Mouse (Mus musculus): ENCODE data around the gene Kirrel2. TPM values are rescaled to one million over a fixed set of nuclear protein-coding genes. Genes with fewer than 3 reads are reported as not detected.
A peak's percentile ranks its signal among the peaks of the same experiment; 100 is the strongest.
"Not testable (repeated sequence)": the region's sequence is repeated elsewhere in the genome, so short reads cannot be mapped to it uniquely, and the experiment has no call there.

Gene Kirrel2
- total RNA-seq (2021), result under 1 TPM; 0.26 to 0.56 TPM

GRCm38 (mm10) chr7:30457629-30458330 lies at the start of gene Kirrel2, which contains the start of gene Nphs1:
Gene Kirrel2, minus strand, starts transcription at chr7:30457690.
Gene Nphs1, plus strand, starts transcription at chr7:30458315.
- intact Hi-C loops (cut with DNase I), result no loop called here
- peak; percentile 85 for DNase-seq

- intact Hi-C loops (cut with DNase I); DNase-seq: not testable (repeated sequence)
These were observed 43.7 kb upstream of the Kirrel2 start for GRCm38 (mm10) chr7:30501159-30501558.

GRCm38 (mm10) chr7:30495506-30496042 lies 38.1 kb upstream of the Kirrel2 start:
- not testable (repeated sequence) for DNase-seq
- intact Hi-C loops (cut with DNase I), result loop anchor here (10.0 kb wide), 1 partner anchor 161 kb away; no protein-coding TSS in a partner anchor

GRCm38 (mm10) chr7:30493401-30493931 lies 36.0 kb upstream of the Kirrel2 start, which contains the start of gene Prodh2:
Gene Prodh2, plus strand, starts transcription at chr7:30493622.
- intact Hi-C loops (cut with DNase I), result loop anchor here (10.0 kb wide), 1 partner anchor 159 kb away; no protein-coding TSS in a partner anchor
- no peak for DNase-seq

GRCm38 (mm10) chr7:30492765-30493164 lies 35.3 kb upstream of the Kirrel2 start:
- peak; percentile 89 for DNase-seq
- intact Hi-C loops (cut with DNase I), result loop anchor here (10.0 kb wide), 1 partner anchor 158 kb away; no protein-coding TSS in a partner anchor

GRCm38 (mm10) chr7:30490957-30491307 lies 33.4 kb upstream of the Kirrel2 start:
- DNase-seq, result no peak
- intact Hi-C loops (cut with DNase I), result loop anchor here (10.0 kb wide), 1 partner anchor 156 kb away; no protein-coding TSS in a partner anchor

GRCm38 (mm10) chr7:30490251-30490956 lies 32.9 kb upstream of the Kirrel2 start:
- DNase-seq, result peak; percentile 57
- intact Hi-C loops (cut with DNase I), result loop anchor here (10.0 kb wide), 1 partner anchor 156 kb away; no protein-coding TSS in a partner anchor

GRCm38 (mm10) chr7:30484250-30484649 lies 26.8 kb upstream of the Kirrel2 start:
- intact Hi-C loops (cut with DNase I), result no loop called here
- no peak for DNase-seq

GRCm38 (mm10) chr7:30477415-30478381 lies 20.2 kb upstream of the Kirrel2 start:
- intact Hi-C loops (cut with DNase I), result loop anchor here (5.0 kb wide), 1 partner anchor 35 kb away; no protein-coding TSS in a partner anchor
- peak; percentile 47 for DNase-seq

- intact Hi-C loops (cut with DNase I), result loop anchor here (5.0 kb wide), 1 partner anchor 34 kb away; no protein-coding TSS in a partner anchor
- DNase-seq, result not testable (repeated sequence)
These were observed 18.6 kb upstream of the Kirrel2 start for GRCm38 (mm10) chr7:30476136-30476535.

- intact Hi-C loops (cut with DNase I), result loop anchor here (5.0 kb wide), 1 partner anchor 33 kb away; no protein-coding TSS in a partner anchor
- DNase-seq, result no peak
These were observed 17.5 kb upstream of the Kirrel2 start for GRCm38 (mm10) chr7:30474999-30475398.

GRCm38 (mm10) chr7:30472411-30472810 lies 14.9 kb upstream of the Kirrel2 start:
- peak; percentile 76 for DNase-seq

GRCm38 (mm10) chr7:30464816-30465300 lies 7.4 kb upstream of the Kirrel2 start:
- intact Hi-C loops (cut with DNase I), result no loop called here
- DNase-seq, result no peak

More at GRCm38 (mm10) chr7:30472411-30472810, 14.9 kb upstream of the Kirrel2 start:
- intact Hi-C loops (cut with DNase I), result no loop called here

- intact Hi-C loops (cut with DNase I), result no loop called here
These were observed 6.5 kb upstream of the Kirrel2 start for GRCm38 (mm10) chr7:30463996-30464395.

GRCm38 (mm10) chr7:30463568-30463967 lies 6.1 kb upstream of the Kirrel2 start:
- no peak for DNase-seq
- intact Hi-C loops (cut with DNase I), result no loop called here

More at GRCm38 (mm10) chr7:30463996-30464395, 6.5 kb upstream of the Kirrel2 start:
- DNase-seq, result no peak

- intact Hi-C loops (cut with DNase I), result no loop called here
These were observed 2.0 kb upstream of the Kirrel2 start for GRCm38 (mm10) chr7:30459484-30459883.

GRCm38 (mm10) chr7:30456911-30457628 lies 420 bp downstream of the Kirrel2 start:
- intact Hi-C loops (cut with DNase I), result no loop called here
- DNase-seq, result no peak

More at GRCm38 (mm10) chr7:30459484-30459883, 2.0 kb upstream of the Kirrel2 start:
- no peak for DNase-seq

- DNase-seq, result no peak
- intact Hi-C loops (cut with DNase I), result no loop called here
These were observed 1.0 kb downstream of the Kirrel2 start for GRCm38 (mm10) chr7:30456487-30456886.

- no peak for DNase-seq
- intact Hi-C loops (cut with DNase I), result no loop called here
These were observed 3.2 kb downstream of the Kirrel2 start for GRCm38 (mm10) chr7:30454259-30454658.
